Mouse (Mus musculus): ENCODE data around the gene Pdc. TPM values are rescaled to one million over a fixed set of nuclear protein-coding genes. Genes with fewer than 3 reads are reported as not detected.
"Not testable (repeated sequence)": the region's sequence is repeated elsewhere in the genome, so short reads cannot be mapped to it uniquely, and the experiment has no call there.

Pdc gene
- polyA plus RNA-seq (2012; rRNA removed): not detected in 2 replicates

GRCm38 (mm10) chr1:150319205-150319604 lies at the start of gene Pdc:
Gene Pdc (plus strand): TSS chr1:150319417.
- Histone ChIP-seq H3K4me3 (ENCODE audit: insufficient read depth, low read length) (no peak within 1 kb of the TSS), H3K4me1 (ENCODE audit: control insufficient read depth, insufficient read depth, low read length) (no peaks in the 10 kb centered on the region; the same call in 1 of the 2 replicates), H3K27ac (ENCODE audit: insufficient read depth, low read length) (no peak within 1 kb of the TSS)
- TF ChIP-seq CTCF (IDR thresholded peaks at IDR 0.05; ENCODE audit: extremely low read depth, insufficient read depth, low read length) (no peak), POLR2A (IDR thresholded peaks at IDR 0.05; ENCODE audit: extremely low read depth, insufficient read depth, low read length) (no peak)

GRCm38 (mm10) chr1:150294051-150294450 lies 25.2 kb upstream of the Pdc start:
- not testable (repeated sequence) for H3K4me1 ChIP-seq (ENCODE audit: control insufficient read depth, insufficient read depth, low read length); H3K4me3 ChIP-seq (ENCODE audit: insufficient read depth, low read length); H3K27ac ChIP-seq (ENCODE audit: insufficient read depth, low read length)

- TF ChIP-seq CTCF (IDR thresholded peaks at IDR 0.05; ENCODE audit: extremely low read depth, insufficient read depth, low read length): peak; percentile 49; the same call in 1 of the 2 replicates
- TF ChIP-seq POLR2A (IDR thresholded peaks at IDR 0.05; ENCODE audit: extremely low read depth, insufficient read depth, low read length): no peak
- Histone ChIP-seq H3K4me1 (ENCODE audit: control insufficient read depth, insufficient read depth, low read length) (no peaks in the 10 kb centered on the region), H3K27ac (ENCODE audit: insufficient read depth, low read length) (no peak overlapping the region), H3K4me3 (ENCODE audit: insufficient read depth, low read length) (no peak overlapping the region)
Measured at GRCm38 (mm10) chr1:150307599-150307998, 11.6 kb upstream of the Pdc start.

DNA sequence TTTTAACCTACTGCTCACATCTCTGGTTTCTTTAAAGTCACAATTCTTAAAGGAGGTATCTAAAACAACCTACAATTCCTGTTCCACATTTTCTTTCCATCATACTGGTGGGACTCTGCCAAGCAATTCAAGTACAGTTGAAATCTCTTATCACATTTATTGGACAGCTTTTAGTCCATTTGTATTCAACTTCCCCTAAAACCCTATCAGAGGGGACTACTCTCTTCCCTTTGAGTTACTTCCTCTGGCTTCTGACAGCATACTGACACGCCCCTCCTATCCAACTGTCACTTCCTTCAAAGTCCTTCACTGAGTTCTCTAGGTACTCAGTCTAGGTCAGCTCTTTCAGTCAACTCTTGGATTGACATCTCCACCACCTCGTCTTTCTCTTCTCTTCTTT lies 15.9 kb downstream of the Pdc start:
- no peak overlapping the region for H3K4me3 ChIP-seq (ENCODE audit: insufficient read depth, low read length)
- H3K4me1 ChIP-seq (ENCODE audit: control insufficient read depth, insufficient read depth, low read length): no peaks in the 10 kb centered on the region
- TF ChIP-seq POLR2A (IDR thresholded peaks at IDR 0.05; ENCODE audit: extremely low read depth, insufficient read depth, low read length) (no peak), CTCF (IDR thresholded peaks at IDR 0.05; ENCODE audit: extremely low read depth, insufficient read depth, low read length) (no peak)
- no peak overlapping the region for H3K27ac ChIP-seq (ENCODE audit: insufficient read depth, low read length)

DNA sequence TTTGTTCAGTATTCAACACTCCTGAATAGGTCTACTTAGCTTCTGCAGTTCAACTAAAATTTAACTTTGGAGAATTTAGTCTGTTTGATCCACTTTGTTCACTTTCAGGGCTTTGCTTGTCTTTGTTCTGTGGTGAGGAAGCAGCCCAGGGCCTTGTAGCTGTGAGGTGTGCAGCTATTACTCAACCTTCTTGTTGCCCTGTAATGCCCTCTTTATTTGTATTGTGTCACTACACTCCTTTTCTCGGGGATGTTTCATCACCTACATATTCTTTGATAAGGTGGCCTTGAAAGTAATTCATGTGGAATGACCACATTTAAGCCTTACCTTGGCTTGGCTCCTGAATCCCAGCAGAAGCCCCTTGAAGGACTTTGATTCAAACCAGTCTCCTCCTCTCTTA lies 41.6 kb downstream of the Pdc start:
- Histone ChIP-seq H3K4me1 (ENCODE audit: control insufficient read depth, insufficient read depth, low read length) (no peaks in the 10 kb centered on the region), H3K4me3 (ENCODE audit: insufficient read depth, low read length) (no peak overlapping the region), H3K27ac (ENCODE audit: insufficient read depth, low read length) (no peak overlapping the region)
- no peak for TF ChIP-seq CTCF (IDR thresholded peaks at IDR 0.05; ENCODE audit: extremely low read depth, insufficient read depth, low read length)
- TF ChIP-seq POLR2A (IDR thresholded peaks at IDR 0.05; ENCODE audit: extremely low read depth, insufficient read depth, low read length): no peak

- H3K4me3 ChIP-seq (ENCODE audit: insufficient read depth, low read length): no peak overlapping the region
- no peaks in the 10 kb centered on the region for H3K4me1 ChIP-seq (ENCODE audit: control insufficient read depth, insufficient read depth, low read length)
- TF ChIP-seq CTCF (IDR thresholded peaks at IDR 0.05; ENCODE audit: extremely low read depth, insufficient read depth, low read length) (no peak), POLR2A (IDR thresholded peaks at IDR 0.05; ENCODE audit: extremely low read depth, insufficient read depth, low read length) (no peak)
- no peak overlapping the region for H3K27ac ChIP-seq (ENCODE audit: insufficient read depth, low read length)
Measured at GRCm38 (mm10) chr1:150372895-150373294, 53.7 kb downstream of the Pdc start.

DNA sequence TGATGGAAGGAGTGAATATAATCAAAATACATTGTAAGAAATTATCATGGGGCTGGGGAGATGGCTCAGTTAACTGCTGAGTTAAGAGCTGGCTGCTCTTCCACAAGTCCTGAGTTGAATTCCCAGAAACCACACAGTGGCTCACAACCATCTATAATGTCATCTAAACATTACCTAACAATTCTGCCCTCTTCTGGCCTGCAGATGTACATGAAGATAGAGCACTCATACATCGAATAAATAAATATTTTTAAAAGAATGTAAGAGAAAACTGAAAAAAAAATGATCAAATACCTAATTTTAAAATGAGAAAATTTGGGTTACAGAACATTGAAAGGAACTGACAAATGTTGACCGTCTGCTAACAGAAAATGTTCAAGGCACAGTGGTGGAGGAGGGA lies 55.0 kb downstream of the Pdc start:
- no peaks in the 10 kb centered on the region for H3K4me1 ChIP-seq (ENCODE audit: control insufficient read depth, insufficient read depth, low read length)
- TF ChIP-seq CTCF (IDR thresholded peaks at IDR 0.05; ENCODE audit: extremely low read depth, insufficient read depth, low read length): no peak
- no peak for TF ChIP-seq POLR2A (IDR thresholded peaks at IDR 0.05; ENCODE audit: extremely low read depth, insufficient read depth, low read length)
- no peak overlapping the region for H3K27ac ChIP-seq (ENCODE audit: insufficient read depth, low read length)
- no peak overlapping the region for H3K4me3 ChIP-seq (ENCODE audit: insufficient read depth, low read length)

Other genes starting within 250 kb of the Pdc start
- gene Ptgs2, start 219.4 kb upstream of the Pdc start, polyA plus RNA-seq (2012; rRNA removed): 5.5 and 5.8 TPM in 2 replicates
- 73.7 and 74.3 TPM in 2 replicates for gene Tpr, start 73.4 kb downstream of the Pdc start, polyA plus RNA-seq (2012; rRNA removed)
- gene Odr4, start 73.7 kb downstream of the Pdc start, polyA plus RNA-seq (2012; rRNA removed): 41.1 and 41.2 TPM in 2 replicates
- 3.1 and 4.5 TPM in 2 replicates for gene Prg4, start 146.7 kb downstream of the Pdc start, polyA plus RNA-seq (2012; rRNA removed)